Mouse (Mus musculus) G1E (cell line): ENCODE results near the gene B4galt2.

Source experiments
- CTCF ChIP-seq: IDR thresholded peaks from 2 replicates; pipeline ENCODE4 v1.5.1; 2012; ENCODE audit warnings: low read depth, low read length, inconsistent platforms, mixed read lengths
- POLR2AphosphoS5 ChIP-seq: IDR thresholded peaks from 2 replicates; pipeline ENCODE4 v1.6.1; 2012; ENCODE audit warnings: low read depth, low read length, inconsistent platforms; ENCODE audit not compliant: insufficient replicate concordance

- TF ChIP-seq CTCF (no peak), POLR2AphosphoS5 (no peak)
Measured at GRCm38 (mm10) chr4:117890750-117891149, 7.5 kb upstream of the B4galt2 start.
